Mouse (Mus musculus) hindbrain, embryonic 11.5 days (tissue): ENCODE data around the gene Lemd1. TPM values are rescaled to one million over a fixed set of nuclear protein-coding genes. Genes with fewer than 3 reads are reported as not detected.

ENCODE experiments used
- ATAC-seq: fragments of 200-750 bp; cut with Nextera tagmentation; 2 replicates; pipeline ENCODE4 v1.8.0; 2017; ENCODE audit warnings: mild to moderate bottlenecking, moderate TSS enrichment, moderate library complexity; ENCODE audit not compliant: low FRiP score
- DNase-seq: peaks from one replicate; pipeline ENCODE4 v3.0.0-alpha.2; 2015; ENCODE audit warnings: low spot score
- H3K27ac ChIP-seq: fragments of 300-500 bp; sonication (generic); 2 replicates; pipeline ENCODE4 v1.5.1; 2014; ENCODE audit warnings: mild to moderate bottlenecking, low read depth, low read length
- H3K27me3 ChIP-seq: fragments of 300-500 bp; sonication (generic); 2 replicates; pipeline ENCODE4 v1.6.1; 2014; ENCODE audit warnings: mild to moderate bottlenecking, low read length, moderate library complexity, mixed read lengths; ENCODE audit not compliant: control insufficient read depth, insufficient read depth
- H3K36me3 ChIP-seq: fragments of 300-500 bp; sonication (generic); 2 replicates; pipeline ENCODE4 v1.6.1; 2014; ENCODE audit warnings: mild to moderate bottlenecking, low read length, moderate library complexity, mixed read lengths; ENCODE audit not compliant: control insufficient read depth, insufficient read depth
- H3K4me1 ChIP-seq: fragments of 300-500 bp; sonication (generic); replicated peaks from 2 replicates; pipeline ENCODE4 v1.6.1; 2014; ENCODE audit warnings: low read length, mixed read lengths; ENCODE audit not compliant: control insufficient read depth, insufficient read depth
- H3K4me2 ChIP-seq: fragments of 300-500 bp; sonication (generic); replicated peaks from 2 replicates; pipeline ENCODE4 v1.6.1; 2014; ENCODE audit warnings: mild to moderate bottlenecking, low read depth, low read length
- H3K4me3 ChIP-seq: fragments of 300-500 bp; sonication (generic); 2 replicates; pipeline ENCODE4 v1.5.1; 2014; ENCODE audit warnings: low read depth, low read length
- H3K9ac ChIP-seq: fragments of 300-500 bp; sonication (generic); 2 replicates; pipeline ENCODE4 v1.6.1; 2014; ENCODE audit warnings: low read depth, low read length
- H3K9me3 ChIP-seq: fragments of 300-500 bp; sonication (generic); 2 replicates; pipeline ENCODE4 v1.6.1; 2016; ENCODE audit warnings: low read length; ENCODE audit not compliant: control insufficient read depth
- WGBS: fragments of 180-500 bp; shearing (Covaris S2); extraction: QIAGEN DNeasy Blood & Tissue Kit; methylation state at CpG from one replicate; pipeline ENCODE4 v1.1.7; 2014; 5-methylcytosine and 5-hydroxymethylcytosine counted together
- polyA plus RNA-seq: library from polyadenylated mRNA; unstranded; fragments of >200 nt; fragmentation: Nextera tagmentation; extraction: Ambion mirVana; gene quantifications from 2 replicates; pipeline ENCODE4 v1.2.1, GENCODE M21; 2014

Lemd1 gene
- polyA plus RNA-seq, 1 experiment from 2014 or later, result 11.3 TPM

GRCm38 (mm10) chr1:132194624-132195023, 3.4 kb downstream of the Lemd1 start:
- H3K27me3 ChIP-seq, result no peaks in the 10 kb centered on the region
- no peak overlapping the region for H3K4me3 ChIP-seq
- peaks cover 35% of the 10 kb centered on the region for H3K4me1 ChIP-seq
- no peak overlapping the region for H3K27ac ChIP-seq
- no peaks in the 10 kb centered on the region for H3K9me3 ChIP-seq
- 56% methylated on average over 3 of the region's 3 CpGs for WGBS
- ATAC-seq, result no peak
- H3K36me3 ChIP-seq, result no peaks in the 10 kb centered on the region
- no peak overlapping the region for H3K4me2 ChIP-seq
- no peak overlapping the region for H3K9ac ChIP-seq
- no peak for DNase-seq

- no peak overlapping the region for H3K4me3 ChIP-seq
- H3K27ac ChIP-seq, result no peak overlapping the region
- no peaks in the 10 kb centered on the region for H3K27me3 ChIP-seq
- ATAC-seq (no peak), DNase-seq (no peak)
- H3K9ac ChIP-seq, result no peak overlapping the region; the same call in 1 of the 2 replicates
- no peaks in the 10 kb centered on the region for H3K9me3 ChIP-seq
- WGBS, result 35% methylated on average over 9 of the region's 9 CpGs
- no peak overlapping the region; the same call in 1 of the 2 replicates for H3K4me2 ChIP-seq
- H3K4me1 ChIP-seq, result peaks cover 39% of the 10 kb centered on the region
- no peaks in the 10 kb centered on the region for H3K36me3 ChIP-seq
Observed at GRCm38 (mm10) chr1:132195100-132195499, 3.9 kb downstream of the Lemd1 start.

- no peaks in the 10 kb centered on the region for H3K36me3 ChIP-seq
- H3K27ac ChIP-seq, result no peak overlapping the region
- 0 out of 2 replicates have a peak overlapping the region, but pooled peaks have one; percentile 6 for H3K4me2 ChIP-seq
- no peak overlapping the region for H3K4me3 ChIP-seq
- peaks cover 43% of the 10 kb centered on the region for H3K4me1 ChIP-seq
- peak overlapping the region; percentile 29; the same call in 1 of the 2 replicates for H3K9ac ChIP-seq
- H3K9me3 ChIP-seq, result no peaks in the 10 kb centered on the region
- ATAC-seq (no peak), DNase-seq (no peak)
- H3K27me3 ChIP-seq, result no peaks in the 10 kb centered on the region
- WGBS, result 40% methylated on average over 5 of the region's 5 CpGs
Observed at GRCm38 (mm10) chr1:132195681-132196080, 4.5 kb downstream of the Lemd1 start.

GRCm38 (mm10) chr1:132196337-132196736, 5.1 kb downstream of the Lemd1 start:
- Histone ChIP-seq H3K4me1 (peaks cover 46% of the 10 kb centered on the region), H3K27me3 (no peaks in the 10 kb centered on the region), H3K4me2 (no peak overlapping the region), H3K9me3 (no peaks in the 10 kb centered on the region), H3K9ac (no peak overlapping the region), H3K27ac (no peak overlapping the region), H3K36me3 (no peaks in the 10 kb centered on the region), H3K4me3 (no peak overlapping the region)
- DNase-seq (peak; percentile 6), ATAC-seq (no peak)
- WGBS, result 14% methylated on average over 6 of the region's 7 CpGs

GRCm38 (mm10) chr1:132197666-132198065, 6.4 kb downstream of the Lemd1 start:
- DNase-seq (peak; percentile 48), ATAC-seq (no peak)
- Histone ChIP-seq H3K36me3 (no peaks in the 10 kb centered on the region), H3K9ac (no peak overlapping the region), H3K27me3 (no peaks in the 10 kb centered on the region), H3K4me2 (no peak overlapping the region), H3K4me1 (peaks cover 44% of the 10 kb centered on the region), H3K9me3 (no peaks in the 10 kb centered on the region), H3K27ac (peak overlapping the region; percentile 31; the same call in 1 of the 2 replicates), H3K4me3 (no peak overlapping the region)
- WGBS, result 6% methylated on average over 9 of the region's 9 CpGs

- Histone ChIP-seq H3K4me3 (no peak overlapping the region), H3K4me2 (no peak overlapping the region), H3K36me3 (no peaks in the 10 kb centered on the region), H3K4me1 (peaks cover 36% of the 10 kb centered on the region), H3K27ac (no peak overlapping the region), H3K27me3 (no peaks in the 10 kb centered on the region), H3K9ac (no peak overlapping the region), H3K9me3 (no peaks in the 10 kb centered on the region)
- no peak for ATAC-seq
- WGBS, result 85% methylated on average over 16 of the region's 16 CpGs
- DNase-seq, result no peak
Observed at GRCm38 (mm10) chr1:132198401-132199071, 7.3 kb downstream of the Lemd1 start.

- Histone ChIP-seq H3K4me2 (no peak overlapping the region), H3K4me3 (no peak overlapping the region), H3K27me3 (no peaks in the 10 kb centered on the region), H3K9me3 (no peaks in the 10 kb centered on the region), H3K27ac (no peak overlapping the region), H3K36me3 (no peaks in the 10 kb centered on the region), H3K4me1 (peaks cover 30% of the 10 kb centered on the region), H3K9ac (no peak overlapping the region)
- DNase-seq (no peak), ATAC-seq (no peak)
- WGBS, result 71% methylated on average over 6 of the region's 6 CpGs
Observed at GRCm38 (mm10) chr1:132199244-132199643, 8.0 kb downstream of the Lemd1 start.

- no peaks in the 10 kb centered on the region for H3K36me3 ChIP-seq
- H3K27ac ChIP-seq, result peak overlapping the region; percentile 17; the same call in 1 of the 2 replicates
- no peaks in the 10 kb centered on the region for H3K27me3 ChIP-seq
- H3K4me2 ChIP-seq, result peak overlapping the region; percentile 22
- ATAC-seq, result no peak
- no peak overlapping the region for H3K9ac ChIP-seq
- WGBS, result 16% methylated on average over 12 of the region's 12 CpGs
- no peak overlapping the region for H3K4me3 ChIP-seq
- no peaks in the 10 kb centered on the region for H3K9me3 ChIP-seq
- peak; percentile 30 for DNase-seq
- peaks cover 26% of the 10 kb centered on the region for H3K4me1 ChIP-seq
Observed at GRCm38 (mm10) chr1:132199934-132200333, 8.7 kb downstream of the Lemd1 start.
